Mouse (Mus musculus): Measurements from ENCODE around the gene App.

Gene App

DNA sequence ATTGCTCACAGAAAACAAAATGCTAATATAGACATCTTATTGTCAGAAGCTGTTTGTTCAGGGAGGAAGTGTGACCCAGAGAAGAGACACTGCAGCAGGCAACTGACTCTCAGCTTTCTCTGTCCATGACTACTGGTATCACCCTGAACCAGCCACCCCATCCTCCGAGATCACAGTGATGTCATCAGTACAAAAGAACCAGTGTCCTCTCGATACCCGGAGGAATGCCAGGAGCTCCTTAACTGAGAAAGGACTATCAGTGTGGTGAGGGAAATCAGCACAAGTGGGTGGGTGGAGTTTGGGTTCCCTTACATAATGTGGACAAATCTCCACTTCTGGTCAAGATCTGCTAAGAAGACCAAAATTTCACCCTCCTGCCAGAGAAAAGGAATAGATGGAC, 150.5 kb downstream of the App start:
- DNase-seq (ENCODE audit: low spot score in 2 of 2), result no peak

DNA sequence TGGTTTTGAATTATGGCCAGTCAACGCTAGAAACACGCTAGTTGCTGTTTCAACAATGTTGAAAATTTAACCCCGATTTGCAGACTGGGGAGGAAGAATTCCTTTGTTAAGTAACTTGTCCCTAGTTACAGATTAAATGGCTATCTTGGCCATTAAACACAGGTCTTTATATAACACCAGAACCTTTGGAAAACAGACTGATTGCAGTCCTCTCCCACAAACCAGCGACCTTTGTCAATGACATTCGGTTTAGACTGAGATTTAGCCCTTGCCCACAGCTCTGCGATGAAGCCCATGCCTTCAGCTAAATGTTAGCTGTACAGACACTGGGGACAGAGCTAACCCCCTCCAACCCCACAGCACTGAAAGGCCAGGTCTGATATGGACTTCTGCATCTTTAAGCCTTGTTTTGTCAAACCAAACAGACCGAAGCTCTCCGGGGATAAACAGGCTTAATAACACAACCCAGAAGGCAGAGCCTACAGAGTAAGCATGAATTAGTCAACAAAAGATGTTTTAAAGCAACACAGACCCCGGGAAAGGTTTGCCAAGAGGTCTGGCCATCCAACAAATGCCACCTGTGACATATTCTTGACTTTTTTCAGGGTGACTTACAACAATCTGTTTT, 152.8 kb downstream of the App start:
- DNase-seq (ENCODE audit: low spot score in 2 of 2), result no peak

DNA sequence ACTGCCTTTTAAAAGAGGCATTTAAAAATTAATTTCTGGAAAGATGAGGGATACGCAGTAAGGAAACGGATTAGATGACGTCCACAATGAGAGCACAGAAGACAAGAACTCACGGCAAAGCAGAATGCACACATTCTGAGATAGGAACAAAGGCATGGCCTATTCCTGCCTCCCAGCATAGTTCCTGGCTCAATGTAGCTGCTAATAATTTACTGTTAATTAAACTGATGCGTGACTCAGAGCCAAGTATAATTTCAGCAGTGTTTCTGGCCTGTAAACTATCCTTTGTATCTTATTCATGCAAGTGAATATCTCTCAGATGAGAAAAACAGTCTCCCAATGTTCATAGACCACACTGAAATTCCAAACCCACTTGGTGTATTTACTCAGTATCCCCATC, 154.3 kb downstream of the App start:
- DNase-seq (ENCODE audit: low spot score in 2 of 2), result no peak

DNA sequence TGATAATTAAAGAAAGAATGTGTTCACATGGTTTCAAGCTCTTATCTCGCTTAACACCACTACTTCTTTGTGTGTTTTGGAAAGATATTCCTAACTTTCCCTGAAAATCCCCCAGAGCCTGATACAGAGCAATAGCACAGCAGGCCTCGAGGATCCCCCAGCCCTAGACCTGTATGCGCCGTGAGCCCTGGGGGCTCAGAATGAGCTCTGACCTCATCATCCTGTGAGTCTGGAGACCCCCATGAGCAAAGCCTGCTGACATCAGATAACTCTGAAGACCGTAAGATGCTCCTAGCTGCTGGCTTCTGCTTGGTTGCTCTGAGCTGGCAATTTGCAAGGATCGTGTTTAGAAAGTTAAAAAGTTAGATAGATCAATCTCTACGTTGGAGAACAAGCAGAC, 155.7 kb downstream of the App start:
- no peak for DNase-seq (ENCODE audit: low spot score in 2 of 2)

DNA sequence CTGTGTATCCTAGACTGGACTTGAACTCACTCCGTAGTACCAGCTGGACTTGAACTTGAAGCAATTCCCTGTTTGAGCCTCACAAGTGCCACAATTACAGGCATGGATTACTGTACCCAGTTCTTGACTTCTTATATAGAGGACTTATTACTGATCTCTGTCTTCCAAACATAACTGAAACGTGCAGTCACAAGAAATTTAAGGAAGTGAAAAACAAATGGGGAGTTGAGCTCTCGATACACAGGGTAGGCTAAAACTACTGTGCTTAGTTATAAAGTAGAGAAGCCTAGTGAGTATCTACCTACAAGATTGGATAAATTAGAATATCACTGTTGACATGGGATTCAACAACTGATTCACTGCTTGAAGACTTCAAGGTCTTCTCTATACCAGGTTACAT, 160.9 kb downstream of the App start:
- no peak for DNase-seq (ENCODE audit: low spot score in 2 of 2)

DNA sequence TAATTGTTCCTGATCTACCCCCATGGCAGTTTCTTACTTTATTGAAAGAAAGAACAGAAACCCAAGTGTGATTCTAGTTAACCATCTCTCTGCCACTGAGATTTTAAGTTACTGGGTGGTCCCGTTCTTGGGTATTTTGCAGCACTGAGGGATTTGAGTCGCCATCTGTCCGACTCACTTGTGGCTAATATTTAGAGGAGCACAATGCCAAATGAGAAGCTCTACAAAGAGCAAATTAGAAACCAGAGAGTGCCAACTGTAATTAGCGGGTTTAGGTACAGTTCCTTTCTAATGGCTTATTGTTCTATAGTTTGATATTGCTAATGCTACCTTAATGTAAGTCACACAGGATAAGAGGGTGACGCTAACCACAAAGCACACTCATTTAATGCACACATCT, 161.4 kb downstream of the App start:
- DNase-seq (ENCODE audit: low spot score in 2 of 2), result no peak

DNA sequence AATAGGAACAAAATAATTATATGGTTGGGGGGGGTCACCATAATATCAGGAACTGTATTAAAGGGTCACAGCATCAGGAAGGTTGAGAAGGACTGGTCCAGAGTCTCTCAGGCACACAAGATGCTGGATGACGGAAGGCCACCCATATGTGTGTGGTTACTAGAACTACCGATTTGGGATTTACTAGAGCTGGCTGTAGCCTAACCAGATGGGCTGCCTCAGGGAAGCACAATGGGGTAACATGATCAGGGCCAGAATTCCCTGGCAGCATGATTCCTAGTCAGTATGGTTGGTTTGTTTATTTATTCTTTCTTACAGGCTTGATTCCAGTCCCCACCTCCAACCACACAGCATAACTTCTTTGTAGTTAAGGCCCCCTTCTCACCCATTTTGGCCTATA, 162.9 kb downstream of the App start:
- DNase-seq (ENCODE audit: low spot score in 2 of 2), result no peak

DNA sequence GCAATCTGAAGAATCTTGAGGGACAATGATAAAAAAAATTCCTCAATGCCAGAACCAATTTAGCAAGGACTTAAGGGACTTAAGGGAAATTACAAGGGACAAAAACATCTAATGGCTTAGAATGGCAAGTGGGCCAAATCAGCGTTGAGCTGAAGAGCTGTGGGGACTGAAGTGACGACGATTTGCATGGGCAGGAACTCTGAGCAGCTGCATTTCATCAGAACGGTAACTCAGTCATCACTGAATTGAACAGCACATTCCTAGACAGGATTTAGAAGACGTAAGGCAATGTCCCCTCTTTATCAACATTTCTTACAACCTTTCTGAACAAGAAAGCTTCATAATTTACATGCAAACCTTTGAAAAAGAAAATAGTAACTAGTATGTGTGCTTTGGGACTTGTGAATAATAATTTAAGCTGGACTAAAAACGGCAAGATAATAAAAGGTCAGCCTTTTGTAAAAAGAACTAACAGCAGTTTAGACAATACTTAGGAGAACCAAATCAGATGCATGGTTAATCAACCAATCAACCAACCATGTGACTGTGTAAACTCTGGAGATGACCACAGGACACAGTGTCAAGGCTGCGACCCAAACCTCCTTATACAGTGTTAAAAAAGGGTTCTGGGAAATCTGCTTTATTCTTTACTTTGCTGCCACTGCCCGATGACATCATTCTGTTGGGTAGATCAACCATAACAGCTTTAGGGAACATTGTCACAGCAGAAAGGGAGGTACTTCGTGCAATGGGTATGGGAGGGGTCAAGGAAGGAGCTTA, 164.5 kb downstream of the App start:
- no peak for DNase-seq (ENCODE audit: low spot score in 2 of 2)

DNA sequence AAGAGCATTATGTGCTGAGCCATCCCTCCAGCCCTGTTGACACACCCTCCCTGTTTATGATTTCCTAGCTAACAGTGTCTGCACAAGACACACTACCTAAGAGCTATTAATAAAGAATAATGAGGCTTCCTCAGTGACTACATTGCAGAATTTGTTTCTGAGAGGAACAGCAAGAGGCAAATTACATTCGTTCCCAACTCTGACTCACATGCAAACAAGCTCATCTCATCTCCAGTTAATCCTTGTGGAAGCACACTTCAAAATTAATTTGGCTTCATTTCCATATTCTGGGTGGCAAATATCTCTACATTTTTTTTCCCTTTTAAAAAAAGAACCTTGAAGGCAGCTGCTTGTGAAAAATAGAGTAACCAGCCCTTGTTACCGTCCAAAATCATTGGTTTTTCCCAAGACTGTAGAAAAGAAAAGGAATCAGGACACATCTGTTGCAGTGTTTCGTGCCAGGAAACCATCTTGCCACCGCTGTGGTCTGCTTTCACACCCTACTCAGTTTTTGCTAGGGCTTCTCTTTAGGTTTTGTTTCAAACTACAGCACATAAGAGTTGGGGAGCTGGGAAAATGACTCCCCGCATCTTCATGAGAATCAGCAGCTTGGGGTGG, 171.5 kb downstream of the App start:
- DNase-seq (ENCODE audit: low spot score in 2 of 2), result peak; percentile 38 to 47

DNA sequence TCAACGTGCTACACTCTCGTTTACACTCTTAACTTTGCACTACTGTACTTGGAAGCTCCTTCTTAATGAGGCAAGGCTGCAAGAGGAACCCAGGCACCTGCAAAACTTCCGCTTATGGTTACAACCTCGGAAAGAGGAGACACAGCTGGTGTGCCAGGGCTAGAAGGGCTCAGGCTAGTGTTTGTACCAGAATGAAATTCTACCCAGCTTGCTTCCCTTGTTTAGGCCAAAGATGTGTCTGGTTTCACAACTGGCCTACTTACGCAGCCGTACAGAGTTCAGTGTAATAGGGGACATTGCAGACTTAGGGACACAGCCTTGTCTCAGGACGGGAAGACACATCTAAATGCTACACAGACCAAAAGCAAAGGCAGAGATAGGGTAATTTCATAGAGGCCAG, 173.3 kb downstream of the App start:
- no peak for DNase-seq (ENCODE audit: low spot score in 2 of 2)

DNA sequence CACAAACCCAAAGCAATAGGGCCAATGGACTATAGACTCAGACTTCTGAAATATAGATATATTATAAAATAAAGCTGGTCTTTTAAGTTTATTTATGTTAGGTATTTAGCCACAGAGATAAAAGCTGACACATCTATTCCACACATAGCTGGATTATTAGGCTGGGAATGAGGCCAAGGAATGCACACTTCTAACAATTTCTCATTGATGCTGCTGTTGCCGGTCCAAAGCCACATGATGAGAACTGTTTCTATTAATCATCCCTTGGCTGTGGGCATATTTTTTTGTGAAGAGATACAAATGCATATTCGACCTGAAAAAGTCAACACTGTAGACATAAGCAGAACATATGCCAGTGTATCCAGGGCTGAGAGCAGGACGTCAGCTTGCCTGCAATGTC, 176.0 kb downstream of the App start:
- no peak for DNase-seq (ENCODE audit: low spot score in 2 of 2)

DNA sequence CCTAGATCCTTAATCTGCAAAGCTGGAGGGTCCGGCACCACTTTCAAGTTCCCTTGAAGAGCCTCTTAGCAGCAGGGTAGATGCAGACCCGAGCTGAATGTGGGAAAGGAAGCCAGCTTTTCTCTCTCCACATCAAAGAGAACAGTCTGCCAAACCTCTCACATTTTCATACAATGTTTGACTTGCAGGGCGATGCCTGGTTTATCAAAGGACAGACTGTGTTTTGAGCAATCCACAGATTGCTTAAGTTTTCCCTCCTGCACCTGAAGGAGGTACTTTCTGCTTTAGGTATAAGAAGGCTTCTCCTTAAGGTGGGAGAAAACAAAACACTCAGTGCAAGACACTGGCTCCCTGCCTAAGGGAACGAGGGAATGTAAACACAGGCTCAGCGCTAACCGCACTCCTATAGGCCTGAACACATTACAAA, 178.1 kb downstream of the App start:
- no peak for DNase-seq (ENCODE audit: low spot score in 2 of 2)

DNA sequence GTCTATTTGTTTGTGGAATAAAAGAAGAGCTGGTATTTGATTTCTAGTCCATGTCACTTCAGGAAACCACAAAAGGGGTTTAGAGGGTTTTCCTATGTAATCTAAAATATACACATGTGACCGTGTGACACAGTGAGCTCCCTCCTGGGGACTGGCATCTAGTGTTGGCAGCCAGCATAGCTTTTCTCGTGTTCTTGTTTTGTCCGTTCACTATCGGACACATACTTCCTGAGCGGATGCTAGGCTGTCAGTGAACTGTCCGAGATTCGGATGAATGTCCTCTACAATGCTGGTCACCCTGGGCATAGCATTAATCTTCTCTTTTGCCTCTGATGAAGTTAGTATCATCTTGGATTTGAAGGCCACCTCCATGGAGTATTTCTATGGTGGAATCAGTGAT, 180.7 kb downstream of the App start:
- no peak for DNase-seq (ENCODE audit: low spot score in 2 of 2)

DNA sequence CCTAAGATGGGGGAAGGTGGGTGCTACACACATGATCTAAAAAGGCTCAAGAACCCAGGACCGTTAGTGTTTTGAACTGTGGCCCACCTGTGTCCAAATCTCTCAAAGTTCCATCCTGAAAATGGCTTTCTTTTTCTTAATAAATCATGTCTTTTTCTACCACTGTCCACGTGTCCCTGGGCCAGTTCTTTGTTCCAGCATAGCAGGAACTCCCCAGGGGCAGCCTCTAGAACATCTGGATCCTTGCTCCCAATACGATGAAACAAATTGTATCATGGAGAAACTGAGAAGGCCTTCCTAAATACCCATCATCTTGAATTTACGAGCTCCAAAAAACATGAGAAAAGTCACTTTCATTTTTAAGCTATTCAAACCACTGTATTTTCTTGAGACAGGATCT, 182.6 kb downstream of the App start:
- no peak for DNase-seq (ENCODE audit: low spot score in 2 of 2)

DNA sequence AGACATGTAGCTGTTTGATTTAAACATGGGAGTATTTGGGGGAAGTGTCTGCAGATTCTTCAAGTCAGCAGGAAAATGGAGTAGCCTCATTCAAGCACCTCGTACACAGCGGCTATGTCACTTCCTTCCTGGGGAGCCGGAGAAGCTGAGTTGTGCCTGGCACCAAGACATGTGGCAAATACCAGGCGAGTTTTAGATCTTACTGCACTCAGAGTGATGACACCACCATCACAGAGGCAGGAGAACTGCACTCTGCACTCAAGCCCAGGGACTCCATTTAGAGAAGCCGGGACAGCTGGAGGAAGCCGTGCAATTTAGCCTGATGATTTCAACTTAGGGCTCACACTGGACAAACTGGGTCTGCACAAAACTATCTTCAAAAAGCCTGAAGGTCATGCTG, 183.6 kb downstream of the App start:
- no peak for DNase-seq (ENCODE audit: low spot score in 2 of 2)

DNA sequence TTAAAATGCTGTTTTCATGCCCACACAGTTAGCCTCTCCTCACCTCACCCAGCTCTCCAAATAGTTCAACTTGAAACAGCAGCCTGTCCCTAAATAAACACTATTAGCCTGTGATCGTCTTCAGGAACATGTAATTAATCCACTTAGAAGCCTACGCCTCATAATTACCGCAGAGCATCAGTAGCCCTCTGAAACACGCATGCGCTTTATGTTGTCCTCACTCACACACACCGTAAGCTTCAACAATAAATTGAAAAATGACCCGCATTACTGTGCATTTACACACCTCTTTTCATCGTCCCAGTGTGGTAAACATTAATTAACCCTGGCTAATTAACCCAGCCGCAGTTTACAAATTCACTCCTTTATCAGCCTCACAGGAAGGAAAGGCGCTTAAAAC, 184.1 kb downstream of the App start:
- no peak for DNase-seq (ENCODE audit: low spot score in 2 of 2)

DNA sequence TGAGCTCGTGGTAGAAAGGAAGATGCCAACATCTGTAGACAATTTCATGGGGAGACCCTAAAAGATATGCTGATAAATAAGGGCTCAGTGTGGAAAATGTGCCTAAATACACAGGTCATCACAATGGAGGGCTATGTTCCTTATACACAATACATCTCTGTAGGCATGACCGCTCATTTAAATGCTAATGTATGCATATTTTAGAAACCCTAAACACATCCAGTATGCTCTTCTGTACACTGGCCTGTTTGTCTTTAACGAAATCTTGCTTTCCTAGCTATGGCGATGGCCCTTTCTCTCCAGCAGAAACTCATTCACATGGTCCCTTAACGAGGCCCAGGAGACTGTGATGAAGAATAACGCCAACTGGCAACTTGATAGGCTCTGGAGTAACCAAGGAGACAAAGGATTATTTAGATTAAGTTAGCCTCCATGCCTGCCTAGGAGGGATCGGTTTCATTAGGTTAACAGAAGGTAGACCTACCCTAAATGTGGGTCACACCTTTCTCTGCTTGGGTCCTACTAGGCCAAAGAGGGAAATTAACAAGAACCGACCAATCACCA, 185.8 kb downstream of the App start:
- DNase-seq (ENCODE audit: low spot score in 2 of 2), result no peak

DNA sequence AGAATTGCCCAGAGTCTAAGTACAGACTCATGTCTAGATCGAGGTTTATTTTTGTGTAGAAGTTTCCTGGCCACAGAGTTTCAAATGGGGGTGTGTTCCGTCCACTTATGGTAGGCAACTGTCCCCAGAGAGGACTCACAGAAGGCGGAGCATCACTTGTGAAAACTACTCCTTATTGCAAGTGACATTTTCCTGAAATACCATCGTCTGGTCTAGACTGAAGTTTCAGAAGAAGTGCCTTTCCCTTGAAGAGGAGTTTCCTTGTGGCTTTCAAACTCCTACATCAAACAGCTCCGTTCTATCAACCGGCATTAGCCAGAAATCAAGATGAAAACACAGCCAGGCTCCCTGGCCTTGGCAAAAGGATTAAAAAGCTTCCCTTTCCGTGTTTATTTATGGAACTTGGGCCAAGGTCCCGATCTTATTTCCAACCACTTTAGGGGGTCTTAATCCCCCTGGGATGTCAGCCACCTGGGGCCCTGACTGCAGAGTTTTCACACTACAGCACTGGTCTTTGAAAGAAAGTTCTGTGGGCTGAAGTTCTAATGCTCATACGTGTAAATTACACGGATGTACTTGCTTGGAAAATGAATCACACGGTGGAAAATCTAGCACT, 187.4 kb downstream of the App start:
- DNase-seq (ENCODE audit: low spot score in 2 of 2), result no peak

DNA sequence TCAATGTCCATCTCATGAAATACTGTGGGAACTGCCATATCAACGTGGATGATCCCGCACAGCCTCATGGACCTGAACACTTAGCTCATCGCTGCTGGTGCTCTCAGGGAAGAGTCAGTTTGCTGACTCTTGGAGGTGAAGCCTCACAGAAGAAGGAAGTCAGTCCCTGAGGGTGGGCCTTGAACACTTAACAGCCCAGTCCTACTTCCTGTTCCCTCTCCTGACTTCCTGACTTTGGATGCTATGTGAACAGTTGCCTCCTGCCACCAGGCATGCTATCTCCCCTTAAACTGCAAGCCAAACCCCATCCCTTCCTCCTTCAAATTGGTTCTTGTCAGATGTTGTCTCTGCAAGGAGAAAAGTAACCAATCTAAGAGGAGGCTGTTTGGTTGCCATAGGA, 188.2 kb downstream of the App start:
- no peak for DNase-seq (ENCODE audit: low spot score in 2 of 2)

DNA sequence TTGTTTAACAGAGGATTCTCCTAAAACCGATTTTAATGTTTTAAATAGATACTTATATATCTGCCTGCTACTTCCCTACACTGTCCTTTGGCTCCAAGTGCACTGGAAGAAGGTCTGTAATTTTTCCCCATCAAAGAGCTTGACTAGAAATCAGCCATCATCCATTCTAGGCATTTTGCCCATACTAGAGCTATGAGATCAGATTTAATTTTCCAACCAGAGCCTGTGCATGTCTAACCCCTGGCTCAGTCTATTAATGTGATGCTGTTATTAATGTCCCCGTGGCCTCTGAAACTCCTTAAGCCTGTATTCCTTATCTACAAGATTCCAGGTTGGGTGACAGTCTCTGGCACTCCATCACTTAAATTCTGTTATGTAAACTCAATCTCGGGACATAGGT, 190.1 kb downstream of the App start:
- no peak for DNase-seq (ENCODE audit: low spot score in 2 of 2)

DNA sequence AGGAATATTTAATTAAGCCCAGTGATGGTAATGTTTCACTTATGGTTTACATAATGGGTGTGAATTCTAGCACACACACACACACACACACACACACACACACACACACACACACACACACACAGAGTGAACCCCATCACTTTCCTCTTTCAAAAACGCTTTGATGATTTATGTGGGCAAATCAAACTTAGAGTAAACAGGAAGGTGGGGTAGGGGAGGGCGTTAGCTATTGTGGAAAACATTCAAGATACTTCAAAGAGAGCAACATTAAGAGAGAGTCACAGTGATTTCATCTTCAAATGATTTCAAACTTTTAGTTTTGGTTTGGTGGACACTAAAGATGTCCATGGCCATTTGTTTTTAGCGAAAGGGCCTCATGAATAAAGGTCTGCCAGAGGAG, 191.0 kb downstream of the App start:
- DNase-seq (ENCODE audit: low spot score in 2 of 2), result no peak

DNA sequence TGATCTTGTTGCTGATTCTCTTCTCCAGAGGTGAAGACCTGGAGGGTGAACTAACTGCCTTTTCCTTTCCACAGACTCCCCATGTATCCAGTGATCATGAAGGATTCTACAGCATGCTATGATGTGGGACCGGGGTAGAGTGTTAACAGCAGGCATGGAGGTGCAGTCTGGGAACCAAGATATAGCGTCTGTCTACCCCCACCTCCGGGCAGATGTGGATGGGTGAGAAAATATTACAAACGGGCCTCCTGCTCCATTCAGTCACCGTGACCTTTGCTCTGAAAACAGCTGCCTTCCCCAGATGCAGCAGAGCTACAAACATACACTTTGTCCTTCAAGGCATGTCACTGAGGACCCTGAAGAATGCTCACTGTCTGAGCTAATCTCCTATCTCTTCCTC, 195.0 kb downstream of the App start:
- DNase-seq (ENCODE audit: low spot score in 2 of 2), result no peak

DNA sequence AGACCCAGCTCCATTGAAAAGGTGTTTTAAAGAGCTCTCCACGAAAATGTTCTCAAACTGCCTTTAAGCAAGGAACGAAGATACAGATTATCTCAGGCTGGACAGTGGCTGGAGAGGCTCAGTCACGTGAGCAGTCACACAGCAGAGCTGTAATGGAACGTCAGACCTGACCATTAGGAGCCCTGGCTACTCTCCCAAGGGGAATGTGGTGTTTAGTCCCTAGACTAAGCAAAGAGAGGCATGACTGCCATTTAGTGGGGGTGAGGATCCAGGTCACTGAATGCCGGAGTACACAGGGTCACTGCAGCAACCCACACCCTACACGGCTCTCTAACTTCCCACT, 199.4 kb downstream of the App start:
- DNase-seq (ENCODE audit: low spot score in 2 of 2), result no peak
